Mouse (Mus musculus) embryo, embryonic 11.5 days (tissue): ENCODE measurements at regions not wholly inside any gene's neighbourhood (a gene's known extent, or its start where the extent isn't known, plus 50 kb on each side); places are given as distances from the start of the nearest gene placed in this dataset.

Experiments used
- DNase-seq: peaks from one replicate; pipeline ENCODE4 v3.0.0-alpha.2; 2012; ENCODE audit warnings: low read depth, low spot score

- no peak for DNase-seq
These were observed 200.6 kb downstream of the Chm start for GRCm38 (mm10) chrX:112984668-112985067.

- DNase-seq = no peak
These were observed 201.2 kb downstream of the Chm start for GRCm38 (mm10) chrX:112984073-112984472.

DNA sequence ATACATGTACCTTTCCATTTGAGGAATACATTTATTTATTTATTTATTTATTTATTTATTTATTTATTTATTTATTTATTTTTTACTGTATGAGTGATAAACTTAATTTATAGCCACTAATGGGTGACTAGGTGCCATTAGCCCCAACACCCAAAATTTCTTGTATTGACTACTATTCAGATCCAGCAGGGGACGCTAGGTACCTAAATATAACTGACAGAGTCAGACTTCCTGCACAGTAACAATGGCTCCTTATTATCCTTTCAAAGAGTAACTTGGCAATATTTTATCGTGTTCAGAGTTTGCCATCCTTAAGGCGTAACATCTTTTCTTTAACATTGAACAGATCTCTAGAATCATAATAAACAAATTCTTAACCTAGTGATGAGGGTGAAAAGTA, 206.7 kb downstream of the Chm start:
- DNase-seq = peak; percentile 8

GRCm38 (mm10) chrX:112964093-112964492, 221.2 kb downstream of the Chm start:
- DNase-seq = no peak

GRCm38 (mm10) chrX:112949792-112950191, 235.5 kb downstream of the Chm start:
- DNase-seq = no peak

DNA sequence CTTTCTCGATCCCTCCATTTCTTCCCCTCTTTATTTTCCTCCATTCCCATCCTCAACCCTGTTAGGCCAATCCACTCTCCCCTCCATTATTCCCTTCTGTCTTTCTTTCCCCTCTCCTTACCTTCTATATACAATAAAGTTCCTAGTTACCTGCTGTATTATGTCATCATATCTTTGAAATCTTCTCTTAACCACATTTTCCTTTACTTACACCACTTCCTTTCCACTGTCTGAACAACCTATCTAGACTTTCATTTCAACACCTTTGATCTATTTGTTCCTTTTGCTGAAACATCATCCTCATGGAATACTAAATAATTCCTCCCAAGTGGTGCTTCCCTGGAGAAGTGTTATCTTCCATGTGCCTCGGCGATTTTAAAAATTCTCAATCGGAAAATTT, 237.8 kb downstream of the Chm start:
- DNase-seq = no peak

DNA sequence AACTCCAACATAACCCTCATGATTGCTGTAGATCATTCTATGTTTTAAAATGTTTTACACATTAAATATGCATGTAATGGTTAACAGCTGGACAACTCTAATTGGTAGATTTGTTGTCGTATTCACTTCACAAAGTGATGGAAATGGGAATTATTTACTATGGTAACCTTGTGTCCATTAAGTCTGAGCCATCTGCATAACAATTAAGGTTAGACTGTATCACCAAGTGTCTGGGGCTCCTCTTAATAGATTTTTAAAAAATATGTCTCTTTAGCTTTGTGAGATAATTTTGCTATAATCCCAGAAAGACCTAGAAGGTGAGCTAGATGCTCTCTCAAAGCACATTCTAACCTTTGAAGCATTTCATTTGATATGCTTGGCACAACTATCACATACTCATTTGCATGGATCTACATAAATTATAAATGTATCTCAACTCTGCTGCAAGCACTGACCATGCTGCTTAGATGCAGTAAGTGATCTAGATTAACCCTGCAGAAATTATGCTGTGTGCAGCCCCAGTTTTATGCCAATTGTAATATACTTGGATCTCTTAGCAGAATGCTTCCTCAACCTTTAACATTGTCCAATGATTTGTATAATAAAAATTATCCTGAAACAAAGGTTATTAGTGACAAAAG, 227.2 kb upstream of the Pof1b start:
- no peak for DNase-seq

GRCm38 (mm10) chrX:112903631-112904410, 205.4 kb upstream of the Pof1b start:
- no peak for DNase-seq

GRCm38 (mm10) chrX:112886539-112886938, 188.1 kb upstream of the Pof1b start:
- no peak for DNase-seq
